Mouse (Mus musculus) bone marrow macrophage, adult 2 months (primary cell): ENCODE measurements around the gene Zfp383. TPM values are rescaled to one million over a fixed set of nuclear protein-coding genes. Genes with fewer than 3 reads are reported as not detected.
"Not testable (repeated sequence)": the region's sequence is repeated elsewhere in the genome, so short reads cannot be mapped to it uniquely, and the experiment has no call there.

Experiments
- H3K27ac ChIP-seq: 2 replicates; pipeline ENCODE4 v1.5.1; 2012; ENCODE audit warnings: low read depth, low read length; ENCODE audit not compliant: insufficient read depth
- H3K4me1 ChIP-seq: 2 replicates; pipeline ENCODE4 v1.6.1; 2012; ENCODE audit warnings: low read length; ENCODE audit not compliant: control insufficient read depth, insufficient read depth
- H3K4me3 ChIP-seq: 2 replicates; pipeline ENCODE4 v1.5.1; 2012; ENCODE audit warnings: mild to moderate bottlenecking, low read length, moderate library complexity; ENCODE audit not compliant: insufficient read depth
- CTCF ChIP-seq: IDR thresholded peaks from 2 replicates; pipeline ENCODE4 v1.5.1; 2012; ENCODE audit warnings: low read depth, mild to moderate bottlenecking, low read length, moderate library complexity
- POLR2A ChIP-seq: IDR thresholded peaks from 2 replicates; pipeline ENCODE4 v1.6.1; 2012; ENCODE audit warnings: mild to moderate bottlenecking, low read depth, low read length, borderline replicate concordance
- polyA plus RNA-seq: library from polyadenylated mRNA; stranded (reverse); fragments of >200 nt; gene quantifications from 2 replicates; pipeline ENCODE4 v1.2.4, GENCODE M21; 2012; ENCODE audit not compliant: missing spikeins, insufficient read depth, insufficient read length

Zfp383 gene
- polyA plus RNA-seq, 1 experiment, result 3.1 TPM

DNA sequence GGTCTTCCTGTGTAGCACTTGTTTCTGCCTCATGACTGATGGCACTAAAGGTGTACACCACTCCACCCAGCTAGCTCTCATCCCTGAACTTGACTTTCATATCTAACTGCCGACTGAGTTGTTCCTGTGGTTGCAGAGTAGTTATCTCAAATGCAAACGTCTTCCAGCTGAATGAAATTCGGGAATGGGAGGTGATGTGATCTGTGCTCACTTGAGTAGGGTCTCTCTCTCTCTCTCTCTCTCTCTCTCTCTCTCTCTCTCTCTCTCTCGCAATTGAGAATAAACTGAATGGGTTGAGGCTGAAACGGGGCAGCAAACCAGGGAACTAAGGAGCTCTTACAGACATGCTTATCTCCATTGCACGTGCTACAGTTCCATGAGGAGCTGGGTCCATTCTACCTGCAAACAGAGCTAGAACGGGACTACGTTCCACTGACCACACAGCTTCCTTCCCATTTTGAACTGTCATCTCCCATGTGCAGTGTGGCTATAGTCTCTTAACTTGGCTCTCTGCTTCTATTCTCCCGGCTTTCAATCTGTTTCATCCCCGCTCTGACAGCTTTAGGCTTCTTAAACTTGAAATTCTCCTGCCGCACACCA is 50.2 kb downstream of the Zfp383 start:
- Histone ChIP-seq H3K4me1 (no peaks in the 10 kb centered on the region), H3K4me3 (no peak overlapping the region), H3K27ac (no peak overlapping the region)
- no peak for TF ChIP-seq POLR2A
- TF ChIP-seq CTCF, result no peak

DNA sequence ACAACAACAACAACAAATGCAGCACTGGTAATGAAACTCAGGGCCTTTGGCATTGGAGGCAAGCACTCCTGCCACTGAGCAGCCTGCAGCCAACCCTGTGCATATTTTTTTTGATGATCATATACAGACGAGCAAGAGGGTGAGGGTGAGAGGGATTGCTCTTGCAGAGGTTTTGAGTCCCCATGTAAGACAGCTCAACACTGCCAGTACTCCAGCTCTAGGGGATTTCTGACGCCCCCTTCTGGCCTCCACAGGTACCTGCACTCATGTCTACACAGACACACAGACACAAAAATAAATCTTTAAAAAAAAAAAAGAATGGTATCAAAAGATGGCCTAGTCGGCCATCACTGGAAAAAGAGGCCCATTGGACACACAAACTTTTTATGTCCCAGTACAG is 51.0 kb downstream of the Zfp383 start:
- Histone ChIP-seq H3K4me1 (no peaks in the 10 kb centered on the region), H3K27ac (no peak overlapping the region), H3K4me3 (no peak overlapping the region)
- TF ChIP-seq CTCF, result no peak
- no peak for TF ChIP-seq POLR2A

DNA sequence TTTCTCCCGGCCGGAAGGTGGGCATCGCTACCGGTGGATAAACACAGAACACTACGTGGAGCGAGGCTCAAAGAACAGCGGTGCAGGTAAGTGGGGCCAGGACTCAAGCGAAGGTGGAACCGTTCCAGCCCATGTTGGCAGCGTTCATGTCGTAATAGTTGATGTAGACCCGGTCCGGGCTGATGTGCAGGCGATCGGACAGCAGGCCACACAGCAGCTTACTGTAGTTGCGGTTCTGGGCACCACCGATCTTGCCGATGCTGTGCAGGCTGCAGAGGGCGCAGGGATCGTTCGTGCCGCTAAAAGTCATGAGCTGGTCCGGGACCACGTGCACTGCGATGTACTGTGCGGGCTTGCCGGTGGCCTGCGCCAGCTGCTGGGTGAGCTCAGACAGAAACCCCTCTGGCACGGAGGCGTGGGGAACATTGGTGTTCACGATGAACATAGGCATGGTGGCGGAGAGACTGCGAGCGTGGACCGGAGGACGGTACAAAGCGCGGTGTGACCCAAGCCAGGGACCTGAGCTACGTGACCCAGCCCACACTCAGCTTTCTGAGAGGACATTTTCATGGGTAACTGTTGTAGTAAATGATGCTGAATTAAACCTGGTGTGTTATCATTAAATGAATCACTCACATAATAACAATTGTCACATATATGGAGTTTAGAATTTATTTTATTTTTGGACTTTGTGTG is 57.2 kb downstream of the Zfp383 start:
- not testable (repeated sequence) for H3K4me3 ChIP-seq, H3K4me1 ChIP-seq

More for the DNA sequence above, 57.2 kb downstream of the Zfp383 start:
- not testable (repeated sequence) for H3K27ac ChIP-seq

Other genes starting within 250 kb of the Zfp383 start
- gene Catsperg2, start 181.2 kb upstream of the Zfp383 start, polyA plus RNA-seq, result 0.29 TPM in 1 of 2 replicates, not detected in the other
- gene Zfp84, start 139.7 kb upstream of the Zfp383 start, polyA plus RNA-seq, result 10.3 and 12.5 TPM in 2 replicates
- gene Zfp30, start 124.2 kb upstream of the Zfp383 start, polyA plus RNA-seq, result 1.4 and 2.6 TPM in 2 replicates
- 7.9 and 9.5 TPM in 2 replicates for gene Zfp790, start 92.1 kb upstream of the Zfp383 start, polyA plus RNA-seq
- 1.4 and 2.1 TPM in 2 replicates for gene Zfp940, start 54.6 kb upstream of the Zfp383 start, polyA plus RNA-seq
- 4.8 and 5.7 TPM in 2 replicates for gene Zfp420, start 48.2 kb upstream of the Zfp383 start, polyA plus RNA-seq
- 3.5 and 3.8 TPM in 2 replicates for gene Zfp27, start 1.7 kb upstream of the Zfp383 start, polyA plus RNA-seq
- gene Zfp74, start 45.9 kb downstream of the Zfp383 start, polyA plus RNA-seq, result 7.2 and 8.6 TPM in 2 replicates
- 3.6 and 4.0 TPM in 2 replicates for gene Zfp568, start 75.7 kb downstream of the Zfp383 start, polyA plus RNA-seq
- gene Zfp14, start 143.2 kb downstream of the Zfp383 start, polyA plus RNA-seq, result 4.1 and 5.0 TPM in 2 replicates
- gene Zfp82, start 164.7 kb downstream of the Zfp383 start, polyA plus RNA-seq, result 3.9 and 4.6 TPM in 2 replicates
- gene Gm26920, start 182.2 kb downstream of the Zfp383 start, polyA plus RNA-seq, result not detected in 2 replicates
- 1.6 and 2.8 TPM in 2 replicates for gene Zfp566, start 182.3 kb downstream of the Zfp383 start, polyA plus RNA-seq
- gene Zfp260, start 186.6 kb downstream of the Zfp383 start, polyA plus RNA-seq, result 40.2 and 49.9 TPM in 2 replicates
- gene Zfp382, start 213.7 kb downstream of the Zfp383 start, polyA plus RNA-seq, result 7.7 and 8.9 TPM in 2 replicates